Mouse (Mus musculus) bone marrow, adult 2 months (tissue): ENCODE data around the gene Fbxo6.
A peak's percentile ranks its signal among the peaks of the same experiment; 100 is the strongest.

ENCODE experiments used
- CTCF ChIP-seq: fragments of 200-500 bp; IDR thresholded peaks from 2 replicates; pipeline ENCODE4 v1.5.1; 2011; ENCODE audit warnings: low read length, control low read depth; ENCODE audit not compliant: control insufficient read depth, insufficient read depth
- POLR2A ChIP-seq: fragments of 200-500 bp; IDR thresholded peaks from 2 replicates; pipeline ENCODE4 v1.6.1; 2011; ENCODE audit warnings: low read depth, mild to moderate bottlenecking, control low read depth, low read length, borderline replicate concordance; ENCODE audit not compliant: control insufficient read depth

DNA sequence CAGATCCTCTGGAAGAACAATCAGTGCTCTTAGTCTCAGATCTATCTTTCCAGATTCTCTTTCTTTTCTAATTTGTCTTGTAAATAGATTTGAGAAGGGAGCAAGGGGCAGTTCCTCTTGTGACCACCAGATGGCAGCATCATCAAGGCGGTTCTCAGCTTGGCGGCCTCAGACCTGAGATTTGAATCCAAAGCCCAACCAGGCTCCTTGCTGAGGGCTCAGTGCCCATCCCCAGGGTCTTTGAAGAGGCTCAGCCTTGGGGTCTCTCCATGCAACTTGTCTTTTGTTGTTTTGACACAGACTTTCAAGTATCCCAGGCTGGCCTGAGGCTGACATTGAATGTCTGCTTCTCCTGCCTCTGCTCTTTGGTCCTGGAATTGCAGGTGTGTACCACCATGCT, 18.9 kb upstream of the Fbxo6 start:
- TF ChIP-seq CTCF (peak; percentile 92), POLR2A (no peak)
